Mouse (Mus musculus) erythroblast, embryonic 14.5 days (primary cell): ENCODE measurements around the gene Dpp4.

Source experiments
- GATA1 ChIP-seq: IDR thresholded peaks from 2 replicates; pipeline ENCODE4 v1.6.1; 2012; ENCODE audit warnings: low read length, inconsistent platforms, mixed read lengths
- TAL1 ChIP-seq: IDR thresholded peaks from 3 replicates; pipeline ENCODE4 v1.6.1; 2012; ENCODE audit warnings: low read length, inconsistent platforms, mixed read lengths

DNA sequence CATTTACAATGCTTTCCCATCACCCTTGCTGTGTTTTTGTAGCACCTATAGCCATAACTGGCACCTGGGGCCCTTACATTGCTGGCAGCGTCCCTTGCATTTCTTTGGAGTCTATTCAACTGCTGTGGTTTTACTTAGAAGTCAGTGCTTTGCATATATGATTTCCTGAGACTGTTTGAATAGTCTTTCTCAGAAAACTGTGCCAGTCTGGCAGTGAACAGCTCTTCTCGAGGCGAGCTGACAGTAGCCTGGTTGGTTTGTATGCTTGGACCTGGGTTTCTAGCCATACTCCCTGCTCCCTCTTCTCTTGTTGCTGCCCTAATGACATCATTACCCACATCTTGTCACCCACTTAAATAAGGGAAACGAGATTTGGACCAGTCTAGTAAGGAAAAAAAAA, 80.1 kb downstream of the Dpp4 start:
- TF ChIP-seq GATA1, result no peak
- no peak for TF ChIP-seq TAL1
